ENCODE assay signal across 10 mouse cellular contexts in genomic region chr11:76262611-76263351, GRCm38 (mm10). TPM values are rescaled to one million over a fixed set of nuclear protein-coding genes. Genes with fewer than 3 reads are reported as not detected.
DNase-seq lines count a peak whose midpoint lies in the region; ATAC-seq lines count a peak whose summit lies in the region.
"Had no signal": no experiment of that assay in that cellular context is flagged by ENCODE, and none has a peak within 500 bp of the region (broad histone marks: within the 10 kb centered on the region; RNA-seq: fewer than 3 reads in every experiment).

No protein-coding gene starts in this region.

- no peak overlapping the region for H3K4me3 ChIP-seq in intestine, embryonic 15.5 days (replicated peaks)
- H3K4me3 ChIP-seq in intestine, embryonic 16.5 days (ENCODE audit: low read length): no peak overlapping the region
- no peak overlapping the region for H3K4me3 ChIP-seq in embryonic facial prominence, embryonic 13.5 days
- no peak overlapping the region for H3K4me3 ChIP-seq in limb, embryonic 10.5 days
- H3K4me3 ChIP-seq: liver, embryonic 13.5 days had no signal

- no peak for DNase-seq in limb, embryonic 10.5 days (ENCODE audit: low spot score)
- DNase-seq in retina, embryonic 14.5 days (ENCODE audit: low spot score): peak; percentile 70
- no peak for DNase-seq in B cell, adult 2 months
- no peak for DNase-seq in Muller cell, postnatal 12 days (ENCODE audit: inconsistent ontology term)
- DNase-seq: liver, embryonic 13.5 days had no signal

- no peaks in the 10 kb centered on the region for H3K27me3 ChIP-seq in intestine, embryonic 15.5 days (replicated peaks)
- no peaks in the 10 kb centered on the region for H3K27me3 ChIP-seq in intestine, embryonic 16.5 days (replicated peaks; ENCODE audit: control insufficient read depth, insufficient read depth, low read length)
- no peaks in the 10 kb centered on the region for H3K27me3 ChIP-seq in embryonic facial prominence, embryonic 13.5 days
- no peaks in the 10 kb centered on the region for H3K27me3 ChIP-seq in limb, embryonic 10.5 days (ENCODE audit: low read depth, poor library complexity, severe bottlenecking)
- H3K27me3 ChIP-seq: liver, embryonic 13.5 days had no signal

- H3K4me2 ChIP-seq in intestine, embryonic 15.5 days (replicated peaks): no peak overlapping the region
- H3K4me2 ChIP-seq in intestine, embryonic 16.5 days (ENCODE audit: low read depth, low read length): no peak overlapping the region
- H3K4me2 ChIP-seq in embryonic facial prominence, embryonic 13.5 days: no peak overlapping the region
- H3K4me2 ChIP-seq: liver, embryonic 13.5 days had no signal

- no peak overlapping the region for H3K9ac ChIP-seq in intestine, embryonic 15.5 days
- no peak overlapping the region for H3K9ac ChIP-seq in intestine, embryonic 16.5 days (ENCODE audit: low read depth, low read length)
- H3K9ac ChIP-seq in embryonic facial prominence, embryonic 13.5 days: peak overlapping the region; percentile 36; the same call in 1 of the 2 replicates
- H3K9ac ChIP-seq: liver, embryonic 13.5 days had no signal

- 0 out of 2 replicates have a peak, but pooled peaks cover 4% of the 10 kb centered on the region for H3K36me3 ChIP-seq in intestine, embryonic 15.5 days
- peaks cover 6% of the 10 kb centered on the region; the same call in 1 of the 2 replicates for H3K36me3 ChIP-seq in intestine, embryonic 16.5 days (ENCODE audit: control insufficient read depth, insufficient read depth, low read length)
- H3K36me3 ChIP-seq in embryonic facial prominence, embryonic 13.5 days: peaks cover 71% of the 10 kb centered on the region
- H3K36me3 ChIP-seq in limb, embryonic 10.5 days: peaks cover 64% of the 10 kb centered on the region
- H3K36me3 ChIP-seq: liver, embryonic 13.5 days had no signal

- H3K9me3 ChIP-seq in intestine, embryonic 15.5 days: no peaks in the 10 kb centered on the region
- H3K9me3 ChIP-seq in intestine, embryonic 16.5 days (ENCODE audit: control insufficient read depth, low read length): no peaks in the 10 kb centered on the region
- no peaks in the 10 kb centered on the region for H3K9me3 ChIP-seq in embryonic facial prominence, embryonic 13.5 days
- H3K9me3 ChIP-seq in limb, embryonic 10.5 days (replicated peaks): no peaks in the 10 kb centered on the region
- H3K9me3 ChIP-seq: liver, embryonic 13.5 days had no signal

- ATAC-seq in intestine, embryonic 15.5 days: 0 out of 2 replicates have a peak, but pooled peaks have one; percentile 17
- ATAC-seq in intestine, embryonic 16.5 days: no peak
- no peak for ATAC-seq in embryonic facial prominence, embryonic 13.5 days (ENCODE audit: insufficient number of reproducible peaks, insufficient read depth, low FRiP score, low TSS enrichment, low read depth)
- ATAC-seq in erythroblast, adult 5-6 weeks (replicated peaks; ENCODE audit: low FRiP score, poor library complexity, severe bottlenecking): no peak

- 32% methylated on average over 19 of the region's 19 CpGs for WGBS in intestine, embryonic 15.5 days
- WGBS in intestine, embryonic 16.5 days: 27% methylated on average over 19 of the region's 19 CpGs
- WGBS in embryonic facial prominence, embryonic 13.5 days: 12% methylated on average over 19 of the region's 19 CpGs
- 8% methylated on average over 19 of the region's 19 CpGs for WGBS in limb, embryonic 10.5 days

- H3K27ac ChIP-seq in intestine, embryonic 15.5 days: no peak overlapping the region
- H3K27ac ChIP-seq in intestine, embryonic 16.5 days (ENCODE audit: low read length): no peak overlapping the region
- no peak overlapping the region; the same call in 1 of the 2 replicates for H3K27ac ChIP-seq in embryonic facial prominence, embryonic 13.5 days
- peak overlapping the region; percentile 77 for H3K27ac ChIP-seq in limb, embryonic 10.5 days
- H3K27ac ChIP-seq: liver, embryonic 13.5 days had no signal

- H3K4me1 ChIP-seq in intestine, embryonic 15.5 days (replicated peaks): 0 out of 2 replicates have a peak, but pooled peaks cover 2% of the 10 kb centered on the region
- H3K4me1 ChIP-seq in intestine, embryonic 16.5 days (ENCODE audit: control insufficient read depth, insufficient read depth, low read length): no peaks in the 10 kb centered on the region
- peaks cover 29% of the 10 kb centered on the region for H3K4me1 ChIP-seq in embryonic facial prominence, embryonic 13.5 days
- H3K4me1 ChIP-seq in limb, embryonic 10.5 days: peaks cover 56% of the 10 kb centered on the region

RNA-seq across cellular contexts. Expression of gene Glod4, which starts 19.3 kb away (rescaled TPM):
- 123 and 138 TPM in 2 replicates for polyA plus RNA-seq in intestine, embryonic 15.5 days (2015; fragmentation: Nextera tagmentation; extraction: Ambion mirVana)
- polyA plus RNA-seq in intestine, embryonic 16.5 days (2015; fragmentation: Nextera tagmentation; extraction: Ambion mirVana): 119 and 129 TPM in 2 replicates
- 126 and 138 TPM in 2 replicates for polyA plus RNA-seq in embryonic facial prominence, embryonic 13.5 days (2015; fragmentation: Nextera tagmentation; extraction: Ambion mirVana)
- 139 and 140 TPM in 2 replicates for polyA plus RNA-seq in limb, embryonic 10.5 days (2016; fragmentation: Nextera tagmentation; extraction: Ambion mirVana)
- 12.1 and 31.5 TPM in 2 replicates for total RNA-seq in erythroblast, adult 5-6 weeks (2015; ENCODE audit: low replicate concordance)
- total RNA-seq in erythroblast, adult 5-6 weeks (2017; ENCODE audit: low replicate concordance): 16.7 and 55.0 TPM in 2 replicates

RNA-seq across cellular contexts. Expression of gene Mrm3, which starts 19.3 kb away (rescaled TPM):
- 26.3 and 29.6 TPM in 2 replicates for polyA plus RNA-seq in intestine, embryonic 15.5 days (2015; fragmentation: Nextera tagmentation; extraction: Ambion mirVana)
- polyA plus RNA-seq in intestine, embryonic 16.5 days (2015; fragmentation: Nextera tagmentation; extraction: Ambion mirVana): 22.9 and 29.2 TPM in 2 replicates
- 24.9 and 25.2 TPM in 2 replicates for polyA plus RNA-seq in embryonic facial prominence, embryonic 13.5 days (2015; fragmentation: Nextera tagmentation; extraction: Ambion mirVana)
- polyA plus RNA-seq in limb, embryonic 10.5 days (2016; fragmentation: Nextera tagmentation; extraction: Ambion mirVana): 29.5 and 33.0 TPM in 2 replicates
- total RNA-seq in erythroblast, adult 5-6 weeks (2015; ENCODE audit: low replicate concordance): 2.7 and 4.2 TPM in 2 replicates
- total RNA-seq in erythroblast, adult 5-6 weeks (2017; ENCODE audit: low replicate concordance): 3.2 and 4.7 TPM in 2 replicates

RNA-seq across cellular contexts. Expression of gene Gemin4, which starts 45.3 kb away (rescaled TPM):
- 28.8 and 32.6 TPM in 2 replicates for polyA plus RNA-seq in intestine, embryonic 15.5 days (2015; fragmentation: Nextera tagmentation; extraction: Ambion mirVana)
- 26.6 and 29.4 TPM in 2 replicates for polyA plus RNA-seq in intestine, embryonic 16.5 days (2015; fragmentation: Nextera tagmentation; extraction: Ambion mirVana)
- 27.3 and 33.8 TPM in 2 replicates for polyA plus RNA-seq in embryonic facial prominence, embryonic 13.5 days (2015; fragmentation: Nextera tagmentation; extraction: Ambion mirVana)
- 59.4 and 60.3 TPM in 2 replicates for polyA plus RNA-seq in limb, embryonic 10.5 days (2016; fragmentation: Nextera tagmentation; extraction: Ambion mirVana)
- 2.9 TPM in 1 of 2 replicates, not detected in the other for total RNA-seq in erythroblast, adult 5-6 weeks (2015; ENCODE audit: low replicate concordance)
- total RNA-seq in erythroblast, adult 5-6 weeks (2017; ENCODE audit: low replicate concordance): 0.42 TPM in 1 of 2 replicates, not detected in the other

RNA-seq across cellular contexts. Expression of gene Dbil5, which starts 45.4 kb away (rescaled TPM):
- polyA plus RNA-seq in intestine, embryonic 15.5 days (2015; fragmentation: Nextera tagmentation; extraction: Ambion mirVana): 1.2 and 1.7 TPM in 2 replicates
- 0.86 and 1.1 TPM in 2 replicates for polyA plus RNA-seq in intestine, embryonic 16.5 days (2015; fragmentation: Nextera tagmentation; extraction: Ambion mirVana)
- polyA plus RNA-seq in embryonic facial prominence, embryonic 13.5 days (2015; fragmentation: Nextera tagmentation; extraction: Ambion mirVana): 0.65 TPM in 1 of 2 replicates, not detected in the other
- 0.26 and 0.38 TPM in 2 replicates for polyA plus RNA-seq in limb, embryonic 10.5 days (2016; fragmentation: Nextera tagmentation; extraction: Ambion mirVana)
- total RNA-seq in erythroblast, adult 5-6 weeks (2015; ENCODE audit: low replicate concordance): not detected in 2 replicates
- not detected in 2 replicates for total RNA-seq in erythroblast, adult 5-6 weeks (2017; ENCODE audit: low replicate concordance)
- polyA plus RNA-seq: small intestine, adult 2 months had no signal
